Mouse (Mus musculus) MEL (cell line): ENCODE results near the gene Map3k6. TPM values are rescaled to one million over a fixed set of nuclear protein-coding genes. Genes with fewer than 3 reads are reported as not detected.

Experiments
- DNase-seq: peaks from one replicate; pipeline ENCODE4 v3.0.0; 2011; ENCODE audit warnings: low read depth, low spot score
- H3K27ac ChIP-seq: 2 replicates; pipeline ENCODE4 v1.5.1; 2012; ENCODE audit warnings: low read depth, mild to moderate bottlenecking, control low read depth, low read length, moderate library complexity; ENCODE audit not compliant: control insufficient read depth
- H3K27me3 ChIP-seq, 2 experiments: fragments of 150-350 bp in 1 of 2; sonication (generic) in 1 of 2; 2 replicates each; pipeline ENCODE4 v1.6.1; 2012; ENCODE audit warnings: low read length in 2 of 2, mild to moderate bottlenecking in 2 of 2, improper control_type of control experiment in 1 of 2, moderate library complexity in 1 of 2; ENCODE audit not compliant: insufficient read depth in 2 of 2, control insufficient read depth in 1 of 2
- H3K36me3 ChIP-seq, 2 experiments: 2 replicates each; pipeline ENCODE4 v1.6.1; 2012 to 2014; ENCODE audit warnings: low read length in 2 of 2, improper control_type of control experiment in 1 of 2, inconsistent platforms in 1 of 2, mild to moderate bottlenecking in 1 of 2; ENCODE audit not compliant: insufficient read depth in 2 of 2, control insufficient read depth in 1 of 2
- H3K4me1 ChIP-seq, 2 experiments: fragments of 150-350 bp in 1 of 2; sonication (generic) in 1 of 2; 2 replicates each; pipeline ENCODE4 v1.6.1; 2012; ENCODE audit warnings: low read length in 2 of 2, improper control_type of control experiment in 1 of 2, mild to moderate bottlenecking in 1 of 2; ENCODE audit not compliant: insufficient read depth in 2 of 2, control insufficient read depth in 1 of 2
- H3K4me3 ChIP-seq, 2 experiments: fragments of 150-350 bp in 1 of 2; sonication (generic) in 1 of 2; 2 replicates each; pipeline ENCODE4 v1.5.1; 2012; ENCODE audit warnings: low read depth in 2 of 2, low read length in 2 of 2, mild to moderate bottlenecking in 2 of 2, moderate library complexity in 2 of 2, control low read depth in 1 of 2, improper control_type of control experiment in 1 of 2; ENCODE audit not compliant: control insufficient read depth in 1 of 2, insufficient read depth in 1 of 2
- H3K79me2 ChIP-seq: 2 replicates; pipeline ENCODE4 v1.6.1; 2012; ENCODE audit warnings: mild to moderate bottlenecking, low read length, moderate library complexity; ENCODE audit not compliant: control insufficient read depth, poor library complexity, insufficient read depth
- H3K9ac ChIP-seq: 2 replicates; pipeline ENCODE4 v1.6.1; 2012; ENCODE audit warnings: low read depth, mild to moderate bottlenecking, control low read depth, low read length, moderate library complexity; ENCODE audit not compliant: control insufficient read depth, poor library complexity, severe bottlenecking
- H3K9me3 ChIP-seq: fragments of 150-350 bp; sonication (generic); replicated peaks from 2 replicates; pipeline ENCODE4 v1.6.1; 2012; ENCODE audit warnings: mild to moderate bottlenecking, low read length, improper control_type of control experiment, moderate library complexity; ENCODE audit not compliant: insufficient read depth
- BHLHE40 ChIP-seq: IDR thresholded peaks from 2 replicates; pipeline ENCODE4 v1.6.1; 2012; ENCODE audit warnings: low read depth, mild to moderate bottlenecking, inconsistent platforms, low read length, improper control_type of control experiment, borderline replicate concordance
- CHD1 ChIP-seq: IDR thresholded peaks from 2 replicates; pipeline ENCODE4 v1.6.1; 2012; ENCODE audit warnings: low read depth, mild to moderate bottlenecking, inconsistent platforms, low read length, improper control_type of control experiment
- CHD2 ChIP-seq: IDR thresholded peaks from 2 replicates; pipeline ENCODE4 v1.6.1; 2011; ENCODE audit warnings: low read length, improper control_type of control experiment
- CTCF ChIP-seq, 3 experiments: IDR thresholded peaks in 2 of 3; conservative IDR thresholded peaks in 1 of 3; 2 replicates each; pipeline ENCODE4 v1.5.1; 2011 to 2012; ENCODE audit warnings: low read length in 3 of 3, low read depth in 2 of 3, mild to moderate bottlenecking in 2 of 3, improper control_type of control experiment in 1 of 3, inconsistent platforms in 1 of 3, mixed read lengths in 1 of 3, moderate library complexity in 1 of 3; ENCODE audit not compliant: control insufficient read depth in 1 of 3, insufficient read depth in 1 of 3, poor library complexity in 1 of 3, severe bottlenecking in 1 of 3
- E2F4 ChIP-seq: IDR thresholded peaks from 2 replicates; pipeline ENCODE4 v1.6.1; 2011; ENCODE audit warnings: low read depth, low read length, improper control_type of control experiment, borderline replicate concordance
- EP300 ChIP-seq, 2 experiments: IDR thresholded peaks; 2 replicates each; pipeline ENCODE4 v1.6.1; 2011; ENCODE audit warnings: improper control_type of control experiment in 2 of 2, low read length in 2 of 2, low read depth in 1 of 2, mild to moderate bottlenecking in 1 of 2
- ETS1 ChIP-seq: IDR thresholded peaks from 2 replicates; pipeline ENCODE4 v1.6.1; 2012; ENCODE audit warnings: low read depth, mild to moderate bottlenecking, inconsistent platforms, low read length, improper control_type of control experiment, moderate library complexity
- GATA1 ChIP-seq: IDR thresholded peaks from 2 replicates; pipeline ENCODE4 v1.6.1; 2011; ENCODE audit warnings: low read depth, low read length, improper control_type of control experiment
- KAT2A ChIP-seq: conservative IDR thresholded peaks from 2 replicates; pipeline ENCODE4 v1.6.1; 2012; ENCODE audit warnings: low read depth, low read length, improper control_type of control experiment, inconsistent platforms
- MAFK ChIP-seq: IDR thresholded peaks from 2 replicates; pipeline ENCODE4 v1.6.1; 2011; ENCODE audit warnings: low read depth, mild to moderate bottlenecking, low read length, improper control_type of control experiment, borderline replicate concordance
- MAX ChIP-seq: IDR thresholded peaks from 2 replicates; pipeline ENCODE4 v1.6.1; 2011; ENCODE audit warnings: low read length, improper control_type of control experiment
- MXI1 ChIP-seq: IDR thresholded peaks from 2 replicates; pipeline ENCODE4 v1.6.1; 2011; ENCODE audit warnings: mild to moderate bottlenecking, low read depth, low read length, improper control_type of control experiment
- MYC ChIP-seq: IDR thresholded peaks from 2 replicates; pipeline ENCODE4 v1.6.1; 2011; ENCODE audit warnings: low read depth, mild to moderate bottlenecking, low read length, improper control_type of control experiment, moderate library complexity
- NRF1 ChIP-seq: IDR thresholded peaks from 2 replicates; pipeline ENCODE4 v1.6.1; 2014; ENCODE audit warnings: low read depth, mild to moderate bottlenecking, inconsistent platforms, low read length, improper control_type of control experiment, moderate library complexity; ENCODE audit not compliant: poor library complexity, insufficient read depth, severe bottlenecking
- POLR2A ChIP-seq, 2 experiments: IDR thresholded peaks; 2 replicates each; pipeline ENCODE4 v1.6.1; 2011 to 2012; ENCODE audit warnings: low read length in 2 of 2, mild to moderate bottlenecking in 2 of 2, control low read depth in 1 of 2, improper control_type of control experiment in 1 of 2, low read depth in 1 of 2, moderate library complexity in 1 of 2; ENCODE audit not compliant: control insufficient read depth in 1 of 2, insufficient read depth in 1 of 2, poor library complexity in 1 of 2
- POLR2AphosphoS2 ChIP-seq: IDR thresholded peaks from 2 replicates; pipeline ENCODE4 v1.6.1; 2011; ENCODE audit warnings: low read length, improper control_type of control experiment
- POLR2AphosphoS5 ChIP-seq: IDR thresholded peaks from 2 replicates; pipeline ENCODE4 v1.6.1; 2012; ENCODE audit warnings: low read depth, borderline replicate concordance, mild to moderate bottlenecking, inconsistent platforms, low read length, moderate library complexity, mixed read lengths
- RAD21 ChIP-seq: IDR thresholded peaks from 2 replicates; pipeline ENCODE4 v1.6.1; 2011; ENCODE audit warnings: mild to moderate bottlenecking, low read depth, low read length, improper control_type of control experiment
- SIN3A ChIP-seq: IDR thresholded peaks from 2 replicates; pipeline ENCODE4 v1.6.1; 2012; ENCODE audit warnings: low read length, improper control_type of control experiment, inconsistent platforms
- SMC3 ChIP-seq: IDR thresholded peaks from 2 replicates; pipeline ENCODE4 v1.6.1; 2011; ENCODE audit warnings: low read depth, low read length, improper control_type of control experiment
- TBP ChIP-seq: IDR thresholded peaks from 2 replicates; pipeline ENCODE4 v1.8.0; 2011; ENCODE audit warnings: low read depth, low read length, improper control_type of control experiment
- UBTF ChIP-seq: IDR thresholded peaks from 2 replicates; pipeline ENCODE4 v1.6.1; 2012; ENCODE audit warnings: low read depth, mild to moderate bottlenecking, inconsistent platforms, low read length, improper control_type of control experiment, moderate library complexity, borderline replicate concordance; ENCODE audit not compliant: insufficient read depth
- USF1 ChIP-seq: IDR thresholded peaks from 2 replicates; pipeline ENCODE4 v1.6.1; 2014; ENCODE audit warnings: low read depth, mild to moderate bottlenecking, inconsistent platforms, low read length, improper control_type of control experiment, moderate library complexity
- USF2 ChIP-seq, 2 experiments: IDR thresholded peaks; 2 replicates each; pipeline ENCODE4 v1.6.1; 2011 to 2012; ENCODE audit warnings: improper control_type of control experiment in 2 of 2, low read length in 2 of 2, borderline replicate concordance in 1 of 2, inconsistent platforms in 1 of 2, low read depth in 1 of 2, mild to moderate bottlenecking in 1 of 2; ENCODE audit not compliant: insufficient read depth in 1 of 2
- ZC3H11A ChIP-seq: IDR thresholded peaks from 2 replicates; pipeline ENCODE4 v1.6.1; 2012; ENCODE audit warnings: low read depth, mild to moderate bottlenecking, inconsistent platforms, low read length, improper control_type of control experiment
- ZKSCAN1 ChIP-seq: IDR thresholded peaks from 2 replicates; pipeline ENCODE4 v1.6.1; 2012; ENCODE audit warnings: low read depth, mild to moderate bottlenecking, inconsistent platforms, low read length, improper control_type of control experiment, moderate library complexity
- ZMIZ1 ChIP-seq: IDR thresholded peaks from 2 replicates; pipeline ENCODE4 v1.6.1; 2012; ENCODE audit warnings: low read depth, mild to moderate bottlenecking, inconsistent platforms, low read length, improper control_type of control experiment, moderate library complexity
- polyA plus RNA-seq, 2 experiments: library from polyadenylated mRNA; stranded (reverse) in 1 of 2; unstranded in 1 of 2; fragments of >175 nt in 1 of 2; fragments of >200 nt in 1 of 2; gene quantifications; 2 replicates each; pipeline versions ENCODE4 v1.2.1 to v1.2.4; 2012; ENCODE audit warnings: low replicate concordance in 2 of 2, low read depth in 1 of 2; ENCODE audit not compliant: insufficient read length in 2 of 2, insufficient read depth in 1 of 2, missing spikeins in 1 of 2
- total RNA-seq: library from RNA; depleted of rRNA; stranded (reverse); fragments of 300-350 nt; gene quantifications from 2 replicates; pipeline ENCODE4 v1.2.3, GENCODE M21; 2012

Map3k6 gene
- total and polyA plus RNA-seq, 3 experiments: 19.1 to 21.9 TPM; not detected in 1

GRCm38 (mm10) chr4:133265759-133266158 lies 25.1 kb downstream of the Map3k6 start:
- Histone ChIP-seq H3K79me2 (no peaks in the 10 kb centered on the region), H3K27me3 (no peaks in the 10 kb centered on the region), H3K4me3 (no peak overlapping the region), H3K27ac (no peak overlapping the region), H3K4me1 (no peaks in the 10 kb centered on the region), H3K36me3 (no peaks in the 10 kb centered on the region; a peak in 2 of 4 replicates), H3K9ac (no peak overlapping the region), H3K9me3 (no peaks in the 10 kb centered on the region)
- TF ChIP-seq E2F4 (no peak), KAT2A (no peak), POLR2AphosphoS2 (no peak), BHLHE40 (no peak), MXI1 (no peak), USF2 (IDR thresholded peaks at IDR 0.05; ENCODE audit: borderline replicate concordance in 1 of 2, insufficient read depth in 1 of 2, low read depth in 1 of 2, low read length in 2 of 2) (no peak), CTCF (IDR thresholded peaks at IDR 0.05 in 2 of 3, conservative IDR thresholded peaks at IDR 0.05 in 1 of 3; ENCODE audit: control insufficient read depth in 1 of 3, insufficient read depth in 1 of 3, low read depth in 2 of 3, low read length in 3 of 3, poor library complexity in 1 of 3, severe bottlenecking in 1 of 3) (no peak), POLR2A (IDR thresholded peaks at IDR 0.05; ENCODE audit: control insufficient read depth in 1 of 2, insufficient read depth in 1 of 2, low read depth in 1 of 2, low read length in 2 of 2, poor library complexity in 1 of 2) (no peak), ZMIZ1 (no peak), MYC (no peak), CHD1 (no peak), CHD2 (no peak), ETS1 (no peak), MAX (no peak), ZKSCAN1 (no peak), USF1 (no peak), SMC3 (no peak), NRF1 (no peak), POLR2AphosphoS5 (no peak), RAD21 (no peak)
- no peak for DNase-seq

DNA sequence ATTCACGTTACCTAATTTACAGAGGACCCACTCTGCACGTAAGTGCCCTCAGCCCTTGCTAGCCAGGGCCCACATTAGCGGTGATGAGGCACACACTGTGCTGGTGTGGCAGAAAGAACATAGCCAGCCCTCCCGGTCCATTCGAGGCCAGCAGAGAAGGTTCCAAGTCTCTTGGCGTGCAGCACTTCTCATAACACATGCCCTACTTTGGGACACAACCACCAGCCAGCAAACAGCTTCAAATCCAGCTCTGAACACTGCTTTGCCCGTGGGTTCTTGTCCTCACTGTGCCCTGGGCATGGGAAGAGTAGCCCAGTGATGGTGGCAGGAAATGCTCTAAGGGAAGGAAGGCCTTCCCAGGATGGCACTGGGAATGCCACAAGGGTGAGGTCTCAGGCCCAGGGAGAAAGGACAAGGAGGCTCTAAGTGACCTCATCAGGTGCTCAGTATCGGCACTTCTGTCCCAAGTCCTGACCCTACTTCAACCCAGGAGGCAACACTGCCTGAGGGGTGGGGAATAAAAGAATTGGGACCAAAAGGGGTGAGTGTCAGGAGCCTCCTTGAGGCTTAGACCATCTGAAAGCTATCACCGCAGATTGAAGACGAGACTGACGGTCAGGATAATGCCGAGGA lies 25.7 kb downstream of the Map3k6 start:
- Histone ChIP-seq H3K36me3 (no peaks in the 10 kb centered on the region; a peak in 2 of 4 replicates), H3K9ac (no peak overlapping the region), H3K4me1 (no peaks in the 10 kb centered on the region), H3K27ac (no peak overlapping the region), H3K9me3 (no peaks in the 10 kb centered on the region), H3K4me3 (no peak overlapping the region), H3K79me2 (peaks cover 2% of the 10 kb centered on the region; the same call in 1 of the 2 replicates), H3K27me3 (no peaks in the 10 kb centered on the region)
- TF ChIP-seq ETS1: no peak
- no peak for TF ChIP-seq MAFK
- TF ChIP-seq ZMIZ1: no peak
- TF ChIP-seq E2F4: no peak
- TF ChIP-seq SIN3A: no peak
- no peak for TF ChIP-seq CTCF (IDR thresholded peaks at IDR 0.05 in 2 of 3, conservative IDR thresholded peaks at IDR 0.05 in 1 of 3; ENCODE audit: control insufficient read depth in 1 of 3, insufficient read depth in 1 of 3, low read depth in 2 of 3, low read length in 3 of 3, poor library complexity in 1 of 3, severe bottlenecking in 1 of 3)
- TF ChIP-seq UBTF: no peak
- TF ChIP-seq BHLHE40: no peak
- TF ChIP-seq GATA1: no peak
- TF ChIP-seq TBP: no peak
- no peak for TF ChIP-seq ZC3H11A
- no peak for TF ChIP-seq POLR2AphosphoS2
- no peak for TF ChIP-seq CHD2
- no peak for TF ChIP-seq MYC
- TF ChIP-seq EP300 (IDR thresholded peaks at IDR 0.05; ENCODE audit: low read depth in 1 of 2, low read length in 2 of 2): no peak
- TF ChIP-seq KAT2A: no peak
- TF ChIP-seq SMC3: no peak
- no peak for DNase-seq
